Mouse (Mus musculus) bone marrow macrophage, adult 2 months (primary cell): ENCODE measurements around the gene E130114P18Rik. TPM values are rescaled to one million over a fixed set of nuclear protein-coding genes. Genes with fewer than 3 reads are reported as not detected.

ENCODE experiments used
- H3K27ac ChIP-seq: 2 replicates; pipeline ENCODE4 v1.5.1; 2012; ENCODE audit warnings: low read depth, low read length; ENCODE audit not compliant: insufficient read depth
- H3K4me1 ChIP-seq: 2 replicates; pipeline ENCODE4 v1.6.1; 2012; ENCODE audit warnings: low read length; ENCODE audit not compliant: control insufficient read depth, insufficient read depth
- H3K4me3 ChIP-seq: 2 replicates; pipeline ENCODE4 v1.5.1; 2012; ENCODE audit warnings: mild to moderate bottlenecking, low read length, moderate library complexity; ENCODE audit not compliant: insufficient read depth
- CTCF ChIP-seq: IDR thresholded peaks from 2 replicates; pipeline ENCODE4 v1.5.1; 2012; ENCODE audit warnings: low read depth, mild to moderate bottlenecking, low read length, moderate library complexity
- POLR2A ChIP-seq: IDR thresholded peaks from 2 replicates; pipeline ENCODE4 v1.6.1; 2012; ENCODE audit warnings: mild to moderate bottlenecking, low read depth, low read length, borderline replicate concordance
- polyA plus RNA-seq: library from polyadenylated mRNA; stranded (reverse); fragments of >200 nt; gene quantifications from 2 replicates; pipeline ENCODE4 v1.2.4, GENCODE M21; 2012; ENCODE audit not compliant: missing spikeins, insufficient read depth, insufficient read length

E130114P18Rik gene
- polyA plus RNA-seq, 1 experiment = not detected

- Histone ChIP-seq H3K27ac (no peak overlapping the region), H3K4me1 (peaks cover 37% of the 10 kb centered on the region), H3K4me3 (no peak overlapping the region)
- TF ChIP-seq CTCF (no peak), POLR2A (no peak)
These were observed 39.9 kb upstream of the E130114P18Rik start for GRCm38 (mm10) chr4:97817741-97818140.

- no peak for TF ChIP-seq CTCF
- no peak for TF ChIP-seq POLR2A
- H3K4me1 ChIP-seq = peaks cover 35% of the 10 kb centered on the region
- H3K27ac ChIP-seq = no peak overlapping the region
- no peak overlapping the region for H3K4me3 ChIP-seq
These were observed 38.9 kb upstream of the E130114P18Rik start for GRCm38 (mm10) chr4:97816753-97817152.

- Histone ChIP-seq H3K4me3 (no peak overlapping the region), H3K27ac (no peak overlapping the region), H3K4me1 (peaks cover 30% of the 10 kb centered on the region)
- TF ChIP-seq POLR2A = no peak
- no peak for TF ChIP-seq CTCF
These were observed 38.1 kb upstream of the E130114P18Rik start for GRCm38 (mm10) chr4:97816001-97816400.

- Histone ChIP-seq H3K27ac (no peak overlapping the region), H3K4me1 (peaks cover 26% of the 10 kb centered on the region), H3K4me3 (no peak overlapping the region)
- TF ChIP-seq CTCF (no peak), POLR2A (no peak)
These were observed 36.6 kb upstream of the E130114P18Rik start for GRCm38 (mm10) chr4:97814515-97814914.

GRCm38 (mm10) chr4:97813996-97814395 is 36.1 kb upstream of the E130114P18Rik start:
- TF ChIP-seq CTCF = no peak
- no peak for TF ChIP-seq POLR2A
- H3K4me1 ChIP-seq = peaks cover 30% of the 10 kb centered on the region
- H3K4me3 ChIP-seq = no peak overlapping the region
- H3K27ac ChIP-seq = peak overlapping the region; percentile 8; the same call in 1 of the 2 replicates

GRCm38 (mm10) chr4:97813035-97813434 is 35.2 kb upstream of the E130114P18Rik start:
- H3K4me1 ChIP-seq = peaks cover 37% of the 10 kb centered on the region
- H3K4me3 ChIP-seq = no peak overlapping the region
- no peak overlapping the region for H3K27ac ChIP-seq
- TF ChIP-seq CTCF = no peak
- TF ChIP-seq POLR2A = no peak

- Histone ChIP-seq H3K4me1 (peaks cover 31% of the 10 kb centered on the region), H3K4me3 (no peak overlapping the region), H3K27ac (no peak overlapping the region)
- TF ChIP-seq POLR2A = no peak
These were observed 32.6 kb upstream of the E130114P18Rik start for GRCm38 (mm10) chr4:97810348-97810939.

GRCm38 (mm10) chr4:97809582-97810295 is 31.9 kb upstream of the E130114P18Rik start:
- no peak for TF ChIP-seq CTCF
- no peak for TF ChIP-seq POLR2A
- H3K27ac ChIP-seq = no peak overlapping the region
- H3K4me1 ChIP-seq = peaks cover 28% of the 10 kb centered on the region
- H3K4me3 ChIP-seq = no peak overlapping the region

GRCm38 (mm10) chr4:97808885-97809284 is 31.0 kb upstream of the E130114P18Rik start:
- no peak overlapping the region for H3K27ac ChIP-seq
- TF ChIP-seq POLR2A (no peak), CTCF (no peak)
- H3K4me1 ChIP-seq = peaks cover 24% of the 10 kb centered on the region
- H3K4me3 ChIP-seq = no peak overlapping the region

- Histone ChIP-seq H3K27ac (no peak overlapping the region), H3K4me3 (no peak overlapping the region), H3K4me1 (peaks cover 17% of the 10 kb centered on the region)
- no peak for TF ChIP-seq POLR2A
- no peak for TF ChIP-seq CTCF
These were observed 29.0 kb upstream of the E130114P18Rik start for GRCm38 (mm10) chr4:97806924-97807323.

- no peak for TF ChIP-seq CTCF
- no peak for TF ChIP-seq POLR2A
- H3K27ac ChIP-seq = no peak overlapping the region
- no peak overlapping the region for H3K4me3 ChIP-seq
These were observed 28.3 kb upstream of the E130114P18Rik start for GRCm38 (mm10) chr4:97805896-97806808.

More at GRCm38 (mm10) chr4:97805896-97806808, 28.3 kb upstream of the E130114P18Rik start:
- H3K4me1 ChIP-seq = peaks cover 17% of the 10 kb centered on the region
